Mouse (Mus musculus) lung, postnatal 14 days (tissue): ENCODE measurements around the gene Chd5.
A peak's percentile ranks its signal among the peaks of the same experiment; 100 is the strongest.

Experiments
- DNase-seq: peaks from one replicate; pipeline ENCODE4 v3.0.0; 2021

Gene Chd5

DNA sequence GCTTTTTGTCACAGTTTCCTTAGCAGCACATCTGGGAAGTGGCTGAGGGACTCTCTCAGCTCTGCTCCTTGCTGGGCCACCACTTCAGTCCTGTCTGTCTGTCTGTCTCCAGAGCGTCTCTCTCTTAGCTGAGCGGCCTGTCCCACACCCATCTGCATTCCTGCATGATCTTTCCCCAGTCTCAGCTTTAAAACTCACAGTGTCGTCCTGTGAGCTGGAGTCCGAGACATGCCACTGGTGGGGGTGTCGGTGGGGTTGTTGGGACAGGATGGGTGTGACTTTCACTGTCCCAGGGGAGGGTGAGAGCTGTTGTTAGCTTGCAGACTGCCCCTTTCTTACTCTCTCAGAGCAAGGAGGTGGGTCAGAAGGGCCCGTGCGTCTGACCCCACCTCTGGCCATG lies 17.2 kb downstream of the Chd5 start:
- no peak for DNase-seq

DNA sequence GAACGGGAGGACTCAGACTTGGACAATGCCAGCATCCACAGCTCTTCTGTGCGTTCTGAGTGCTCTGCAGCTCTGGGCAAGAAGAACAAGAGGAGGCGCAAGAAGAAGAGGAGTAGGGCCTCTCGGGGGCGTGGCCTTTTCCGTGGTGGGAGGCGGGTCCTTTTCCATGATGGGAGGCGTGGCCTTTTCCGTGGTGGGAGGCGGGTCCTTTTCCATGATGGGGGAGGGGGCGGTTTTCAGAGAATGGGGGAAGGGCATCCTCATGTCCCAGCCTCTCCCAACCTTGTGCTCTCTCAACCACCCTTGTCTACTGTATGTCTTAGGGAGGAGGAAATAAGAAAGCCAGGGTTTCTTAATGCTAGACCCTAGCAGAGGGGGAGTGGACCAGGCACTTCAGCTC lies 21.2 kb downstream of the Chd5 start:
- no peak for DNase-seq

GRCm38 (mm10) chr4:152360855-152361254 lies 22.4 kb downstream of the Chd5 start:
- DNase-seq = peak; percentile 35

DNA sequence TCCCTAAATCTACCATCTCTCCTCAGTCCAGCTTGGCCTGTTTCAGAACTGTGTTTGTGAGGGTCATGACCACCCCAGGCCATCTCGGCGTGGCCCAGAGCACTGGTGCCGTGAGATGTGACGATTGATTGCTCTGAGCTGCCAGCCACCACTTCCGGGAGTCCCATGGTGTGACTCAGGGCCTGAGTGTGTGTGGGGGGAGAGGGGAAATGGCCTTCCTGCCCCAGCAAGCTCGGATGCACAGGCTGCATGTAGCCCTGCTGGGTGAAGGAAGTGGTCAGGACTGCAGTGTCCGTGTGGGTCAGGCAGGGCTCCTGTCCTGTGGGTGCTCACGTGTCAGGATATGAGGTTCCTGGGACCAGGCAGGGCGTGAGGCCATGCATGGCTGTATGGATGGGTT lies 23.7 kb downstream of the Chd5 start:
- DNase-seq = no peak

GRCm38 (mm10) chr4:152365228-152365627 lies 26.8 kb downstream of the Chd5 start:
- no peak for DNase-seq

DNA sequence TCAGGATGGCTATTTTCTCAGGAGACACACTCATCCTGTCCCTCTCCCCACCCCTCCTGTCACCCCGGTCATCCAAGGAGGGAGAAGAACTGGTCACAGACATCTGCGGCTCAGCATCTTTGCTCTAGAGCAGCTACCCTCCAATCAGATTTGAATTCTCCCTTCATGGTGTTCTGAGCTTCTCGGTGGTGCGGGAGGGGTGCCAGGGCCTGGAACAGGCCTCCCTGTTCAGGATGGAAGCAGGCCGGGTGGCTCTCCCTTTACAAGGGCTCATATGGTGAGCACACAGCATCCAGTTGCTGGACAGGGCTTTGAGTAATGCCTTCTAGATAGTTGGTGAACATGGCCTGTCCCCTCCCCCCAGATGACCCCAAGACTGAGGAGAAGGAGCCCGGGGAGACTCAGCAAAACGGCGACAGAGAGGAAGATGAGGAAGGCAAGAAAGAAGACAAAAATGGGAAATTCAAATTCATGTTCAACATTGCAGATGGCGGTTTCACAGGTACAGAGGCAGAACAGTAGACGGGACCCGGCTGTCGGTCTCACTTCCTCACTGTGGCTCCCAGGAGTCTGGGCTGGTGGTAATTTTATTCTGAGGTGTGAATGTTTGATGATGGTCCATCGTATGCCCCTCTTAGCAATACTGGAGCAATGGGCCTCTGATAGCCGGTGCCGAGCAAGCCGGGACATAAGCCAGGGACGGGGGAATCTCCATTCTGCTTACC lies 44.2 kb downstream of the Chd5 start:
- DNase-seq = no peak

GRCm38 (mm10) chr4:152385644-152386043 lies 47.2 kb downstream of the Chd5 start:
- DNase-seq = peak; percentile 18

DNA sequence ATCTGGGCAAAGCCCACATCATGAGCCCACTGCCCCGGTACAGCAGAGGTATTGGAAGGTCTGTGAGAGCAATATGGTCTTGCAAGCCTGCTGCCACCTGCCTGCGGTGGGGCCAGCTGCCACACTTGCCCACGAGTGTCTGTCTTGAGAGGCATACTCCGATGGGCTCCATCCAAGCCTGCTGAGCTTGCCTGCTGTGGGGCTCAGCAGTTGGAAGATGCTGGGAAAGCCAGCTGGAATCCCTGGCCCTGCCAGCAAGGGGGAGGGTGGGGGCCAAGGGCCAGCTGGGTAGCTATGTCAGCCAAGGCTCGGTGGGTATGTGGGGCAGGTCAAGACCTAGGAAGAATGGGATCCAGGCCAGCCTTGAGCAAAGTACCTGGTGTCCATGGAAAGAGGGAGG lies 53.7 kb downstream of the Chd5 start:
- peak; percentile 4 for DNase-seq

DNA sequence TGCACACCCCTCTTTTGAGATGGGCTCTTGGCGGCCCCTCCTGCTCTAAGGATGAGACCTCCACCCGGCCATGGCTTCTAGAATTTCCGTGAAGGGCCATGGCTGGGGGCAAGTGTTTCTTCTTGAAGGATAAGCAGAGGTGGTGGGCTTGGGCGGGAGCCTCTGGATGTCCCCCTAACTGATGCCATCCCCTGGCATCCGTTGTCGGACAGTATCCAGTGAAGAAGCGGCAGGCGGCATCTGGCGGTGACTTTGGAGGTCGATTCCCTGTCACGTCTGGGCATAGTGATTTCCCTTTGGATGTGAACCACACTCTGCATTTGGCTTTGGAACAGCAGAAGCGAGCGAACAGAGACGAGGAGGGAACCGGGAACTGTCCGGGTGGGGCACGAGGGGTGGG lies 54.2 kb downstream of the Chd5 start:
- DNase-seq = no peak

DNA sequence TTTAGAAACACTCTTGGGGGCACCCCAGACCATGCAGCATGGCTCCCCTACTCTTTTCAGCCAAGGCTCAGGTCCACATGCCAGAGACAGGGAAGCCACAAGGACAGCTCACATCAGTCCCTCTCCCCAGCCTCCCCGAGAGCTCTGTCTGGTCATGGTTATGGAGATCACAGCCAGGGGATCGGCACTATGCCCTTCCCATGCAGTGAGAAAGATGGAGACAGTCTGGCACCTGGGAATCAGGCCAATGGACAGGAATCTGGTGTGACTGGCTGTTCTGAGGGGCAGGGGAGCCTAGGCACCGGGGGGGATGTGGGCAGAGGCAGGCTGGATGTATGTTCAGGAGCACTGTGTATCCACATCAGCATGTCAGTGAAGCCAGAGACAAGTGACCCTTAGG lies 60.5 kb downstream of the Chd5 start:
- no peak for DNase-seq

GRCm38 (mm10) chr4:152405143-152405542 lies 66.7 kb downstream of the Chd5 start:
- DNase-seq = no peak

GRCm38 (mm10) chr4:152405671-152406201 lies 67.3 kb downstream of the Chd5 start:
- DNase-seq = no peak

- DNase-seq = no peak
These were observed 68.1 kb downstream of the Chd5 start for GRCm38 (mm10) chr4:152406531-152406930.

- no peak for DNase-seq
These were observed 72.5 kb downstream of the Chd5 start for GRCm38 (mm10) chr4:152410961-152411360.

- DNase-seq = no peak
These were observed 74.2 kb downstream of the Chd5 start for GRCm38 (mm10) chr4:152412524-152413080.

- no peak for DNase-seq
These were observed 80.0 kb downstream of the Chd5 start for GRCm38 (mm10) chr4:152418229-152419060.

- DNase-seq = no peak
These were observed 85.1 kb downstream of the Chd5 start for GRCm38 (mm10) chr4:152423576-152423975.

- peak; percentile 46 for DNase-seq
These were observed 85.9 kb downstream of the Chd5 start for GRCm38 (mm10) chr4:152424341-152424740.

GRCm38 (mm10) chr4:152424922-152425321 lies 86.5 kb downstream of the Chd5 start:
- no peak for DNase-seq

DNA sequence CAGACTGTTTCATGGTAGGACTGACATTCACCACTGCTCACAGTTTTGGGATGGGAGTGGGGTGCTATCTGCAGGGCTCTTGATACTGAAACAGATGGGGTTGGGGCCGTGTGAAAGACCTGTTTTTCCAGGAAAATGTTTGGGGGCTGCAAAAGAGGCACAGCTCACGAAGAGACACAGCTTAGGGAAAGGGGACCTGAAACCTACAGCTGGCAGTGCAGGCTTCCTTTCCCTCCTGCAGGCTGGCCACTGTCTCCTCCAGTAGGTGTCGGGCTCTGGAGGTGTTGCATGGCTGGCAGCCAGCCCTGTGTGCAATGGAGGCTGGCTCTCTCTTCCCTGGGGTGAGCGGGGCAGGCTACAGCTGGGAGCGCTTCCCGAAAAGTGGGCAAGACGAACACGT lies 89.8 kb downstream of the Chd5 start:
- no peak for DNase-seq

- DNase-seq = peak; percentile 34
These were observed 93.9 kb downstream of the Chd5 start for GRCm38 (mm10) chr4:152432308-152432707.

GRCm38 (mm10) chr4:152434836-152435235 lies 96.4 kb downstream of the Chd5 start:
- DNase-seq = peak; percentile 89

GRCm38 (mm10) chr4:152435255-152435654 lies 96.8 kb downstream of the Chd5 start:
- DNase-seq = peak; percentile 80
